Mouse (Mus musculus) layer of hippocampus, adult 18-20 months (tissue): ENCODE data around the gene Epn1. TPM values are rescaled to one million over a fixed set of nuclear protein-coding genes. Genes with fewer than 3 reads are reported as not detected.

Experiments
- DNase-seq, 2 experiments: peaks; one replicate each; pipeline ENCODE4 v3.0.0; 2022; ENCODE audit warnings: low spot score in 2 of 2
- microRNA-seq, 2 experiments: library from miRNA; unstranded; fragments of <30 nt; microRNA quantifications; one replicate each; pipeline ENCODE4 v1.2.0; 2021
- total RNA-seq, 2 experiments: library from RNA; stranded (reverse); gene quantifications; 2 replicates each; pipeline ENCODE4 v1.2.3; 2021

Epn1 gene
- total RNA-seq, 2 experiments from 2014 or later = 558 to 565 TPM

- peak; percentile 45 to 76 for DNase-seq
Measured at GRCm38 (mm10) chr7:5091008-5091728, 11.1 kb downstream of the Epn1 start.

DNA sequence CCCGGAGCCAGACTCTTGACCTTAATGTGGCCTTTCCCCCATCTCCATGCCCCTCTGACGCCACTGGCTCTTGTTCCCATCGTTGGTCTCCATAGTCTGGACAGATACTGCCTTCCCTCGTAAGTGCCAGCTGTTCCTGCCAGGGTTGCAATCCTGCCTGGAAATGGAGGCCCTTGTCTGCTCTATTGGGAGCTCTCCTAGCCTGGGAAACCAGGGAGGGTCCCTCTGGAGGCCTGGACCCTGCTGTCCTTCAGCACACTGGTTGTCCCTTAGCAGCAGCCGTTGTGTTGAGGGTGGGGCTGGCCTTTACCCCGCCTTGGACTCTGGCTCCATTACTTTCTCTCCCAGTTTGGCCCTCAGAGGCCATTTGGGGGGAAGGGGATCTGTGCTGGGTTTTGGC, 12.3 kb downstream of the Epn1 start:
- DNase-seq = no peak

DNA sequence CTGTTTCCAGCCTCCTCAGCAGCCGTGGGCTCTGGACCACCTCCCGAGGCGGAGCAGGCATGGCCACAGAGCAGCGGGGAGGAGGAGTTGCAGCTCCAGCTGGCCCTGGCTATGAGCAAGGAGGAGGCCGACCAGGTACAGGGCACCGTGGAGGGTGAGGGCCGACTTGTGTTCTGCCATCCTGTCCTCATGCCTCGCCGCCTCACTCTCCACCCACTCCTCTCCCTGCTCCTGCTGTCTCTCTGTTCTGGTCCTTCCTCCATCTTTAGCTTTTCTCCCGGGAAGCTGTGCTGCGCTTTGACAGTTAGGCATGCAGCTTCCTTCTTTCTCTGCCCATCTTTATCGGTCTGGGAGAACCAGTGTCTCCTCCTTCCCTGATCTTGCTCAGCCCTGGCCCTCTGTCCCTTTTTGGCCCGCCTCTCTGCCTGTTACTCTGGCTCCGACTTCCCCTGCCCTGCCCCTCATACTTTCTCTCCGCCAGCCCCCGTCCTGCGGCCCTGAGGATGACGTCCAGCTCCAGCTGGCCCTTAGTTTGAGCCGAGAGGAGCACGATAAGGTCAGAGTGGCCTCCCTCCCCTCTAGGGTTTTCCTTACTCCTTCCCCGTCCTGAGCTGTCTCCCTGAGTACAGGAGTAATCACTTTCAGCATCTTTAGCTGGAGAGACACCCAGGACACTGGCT, 12.9 kb downstream of the Epn1 start:
- DNase-seq = peak in 1 of 2 experiments; percentile 60

DNA sequence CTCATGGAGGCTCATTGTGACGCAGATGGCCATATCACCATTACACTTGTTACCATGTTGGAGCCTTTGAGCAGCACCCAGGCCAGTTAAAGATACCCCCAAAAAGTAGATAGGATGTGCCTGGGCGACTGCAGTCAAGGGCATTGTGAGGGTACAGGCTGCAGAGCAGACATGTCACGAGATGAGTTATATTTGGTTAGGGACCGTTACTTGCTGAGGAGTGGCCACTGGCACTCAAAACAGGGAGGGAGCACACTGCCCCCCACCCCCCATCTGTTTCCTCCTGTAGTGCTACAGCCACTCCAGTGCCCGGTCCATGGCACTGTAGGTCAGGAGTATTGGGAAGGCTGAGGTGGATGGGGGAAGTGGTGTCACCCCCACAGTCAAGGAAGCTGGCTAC, 18.7 kb downstream of the Epn1 start:
- no peak for DNase-seq

DNA sequence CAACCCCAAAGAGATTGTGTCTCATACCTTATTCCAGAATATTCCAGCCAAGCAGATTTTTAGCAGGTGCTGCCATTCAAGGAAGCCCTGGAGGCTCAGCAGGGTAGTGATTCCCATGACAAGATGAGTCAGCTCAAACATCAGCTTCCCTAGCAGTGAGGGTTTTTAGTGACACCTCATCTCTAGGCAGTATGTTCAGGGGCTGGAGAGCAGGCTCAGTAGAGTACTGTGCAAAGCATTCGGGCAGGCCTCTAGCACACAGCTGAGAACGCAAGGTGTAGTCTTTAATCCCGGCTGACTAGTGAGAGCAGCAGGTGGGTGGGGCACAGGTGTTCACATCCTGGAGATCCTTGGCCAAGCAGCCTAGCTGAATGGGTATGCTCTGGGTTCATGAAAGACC, 19.8 kb downstream of the Epn1 start:
- no peak for DNase-seq

DNA sequence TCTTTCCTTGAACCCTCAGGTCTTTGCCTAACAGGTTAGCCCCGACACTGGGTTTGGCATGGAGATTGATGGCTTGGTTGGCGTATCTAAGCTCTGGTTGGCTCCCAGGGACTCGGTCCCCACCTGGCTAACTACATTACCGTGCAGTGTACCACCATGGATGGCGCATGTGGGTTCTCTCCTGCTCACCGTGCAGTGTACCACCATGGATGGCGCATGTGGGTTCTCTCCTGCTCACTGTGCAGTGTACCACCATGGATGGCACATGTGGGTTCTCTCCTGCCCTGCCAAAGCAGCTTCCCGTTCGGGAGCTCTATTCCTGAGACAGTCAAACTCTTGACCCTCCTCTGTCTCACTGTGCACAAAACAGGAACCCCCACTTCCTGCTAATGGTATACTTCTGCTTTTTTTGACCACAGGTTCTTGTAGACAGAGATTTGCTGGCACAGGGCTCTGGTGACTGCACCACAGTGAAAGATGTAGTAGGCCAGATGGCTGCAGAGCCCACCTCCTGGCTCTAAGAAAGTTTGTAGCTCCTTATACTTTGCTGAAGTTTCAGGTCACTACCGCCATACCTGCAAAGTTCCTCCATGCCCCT, 21.1 kb downstream of the Epn1 start:
- no peak for DNase-seq

DNA sequence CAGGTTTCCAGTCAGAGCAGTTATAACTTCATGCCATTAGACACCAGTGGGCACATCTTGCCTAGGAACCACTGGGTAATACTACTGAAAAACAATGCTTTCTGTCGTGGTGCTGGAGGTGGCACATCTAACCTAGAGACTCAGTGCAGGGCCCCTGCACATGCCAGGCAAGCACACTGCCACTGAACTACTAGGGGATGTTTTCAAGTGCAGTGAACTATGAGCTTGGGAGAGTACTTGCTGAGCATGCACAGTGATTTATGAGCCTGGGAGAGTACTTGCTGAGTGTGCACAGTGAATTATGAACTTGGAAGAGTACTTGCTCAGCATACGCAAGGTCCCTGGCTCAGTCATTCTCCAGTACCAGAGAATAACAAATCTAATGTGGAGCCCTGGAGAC, 22.5 kb downstream of the Epn1 start:
- DNase-seq = no peak

GRCm38 (mm10) chr7:5108272-5108671, 28.2 kb downstream of the Epn1 start:
- no peak for DNase-seq

DNA sequence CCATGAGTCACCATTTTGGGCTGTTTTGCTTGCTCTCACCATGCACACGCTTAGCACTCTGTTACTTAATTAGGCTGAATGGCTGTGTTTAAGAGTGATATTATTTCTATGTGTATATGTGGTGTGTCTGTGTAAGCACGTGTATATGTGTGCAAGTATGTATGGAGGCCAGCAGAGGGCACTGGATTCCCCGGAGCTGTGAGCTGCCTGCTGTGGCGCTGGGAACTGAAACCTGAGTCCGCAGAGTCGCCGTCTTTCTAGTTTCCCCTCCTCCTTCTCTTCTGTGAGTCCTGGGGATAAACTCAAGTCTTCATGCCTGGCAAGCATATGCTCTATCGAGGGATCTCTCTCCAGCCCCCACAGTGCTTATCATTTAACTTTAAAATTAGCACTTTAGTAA, 29.3 kb downstream of the Epn1 start:
- DNase-seq = no peak

- no peak for DNase-seq
Measured at GRCm38 (mm10) chr7:5112701-5113100, 32.7 kb downstream of the Epn1 start.

DNA sequence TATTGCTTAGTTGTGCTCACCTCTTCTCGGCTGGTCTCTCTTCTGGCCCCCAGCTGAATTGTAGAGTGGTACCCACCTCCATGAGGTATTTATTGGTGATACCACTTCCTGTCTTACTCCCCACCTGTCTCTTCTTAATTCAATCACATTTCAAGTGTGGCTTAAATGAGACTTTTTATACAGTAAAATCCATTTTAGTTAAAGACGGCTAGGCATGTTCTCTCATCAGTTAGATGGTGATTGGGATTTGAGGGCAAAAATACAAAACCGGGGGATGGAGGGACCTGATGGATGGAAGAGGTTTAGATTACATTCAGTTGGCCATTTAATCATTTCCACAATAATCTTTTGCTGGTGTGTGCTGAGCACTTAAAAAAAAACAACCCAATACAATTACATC, 36.8 kb downstream of the Epn1 start, which contains the start of gene Rfpl4:
Gene Rfpl4 (minus strand): TSS at position 101 of the 400 bp plus-strand sequence.
- no peak for DNase-seq

GRCm38 (mm10) chr7:5125078-5125477, 45.0 kb downstream of the Epn1 start:
- DNase-seq = no peak

GRCm38 (mm10) chr7:5125549-5126406, 45.7 kb downstream of the Epn1 start, which contains the start of gene Rasl2-9:
Rasl2-9 (minus strand) TSS chr7:5125950.
- DNase-seq = peak; percentile 70 to 82

Small RNAs within 50 kb of the gene (microRNA-seq; reads per million reads assigned to microRNA genes)
- gene Gm26217 = 0 reads per million in 2 experiments

Other genes with a start within 250 kb of the Epn1 start
- gene Shisa7, start 235.5 kb upstream of the Epn1 start, total RNA-seq = 100 to 1,000 TPM; 150 to 162 TPM
- 1 to 10 TPM; 4.4 to 6.3 TPM for gene Isoc2b, start 210.0 kb upstream of the Epn1 start, total RNA-seq
- 10 to 100 TPM; 14.9 to 15.9 TPM for gene Isoc2a, start 203.1 kb upstream of the Epn1 start, total RNA-seq
- gene Gm36210, start 173.7 kb upstream of the Epn1 start, total RNA-seq = under 1 TPM in 1 of 2 experiments, not detected in 1; 0.25 TPM
- gene Zfp628, start 165.0 kb upstream of the Epn1 start, total RNA-seq = 10 to 100 TPM; 13.9 to 15.1 TPM
- 100 to 1,000 TPM; 114 to 119 TPM for gene Nat14, start 158.2 kb upstream of the Epn1 start, total RNA-seq
- gene Ssc5d, start 154.4 kb upstream of the Epn1 start, total RNA-seq = 1 to 10 TPM; 1.8 to 2.6 TPM
- gene Sbk2, start 115.8 kb upstream of the Epn1 start, total RNA-seq = under 1 TPM; 0.17 to 0.38 TPM
- 1 to 10 TPM in 1 of 2 experiments, under 1 TPM in 1; 0.62 to 1.0 TPM for gene Sbk3, start 109.1 kb upstream of the Epn1 start, total RNA-seq
- 10 to 100 TPM; 27.2 to 34.9 TPM for gene Zfp579, start 84.1 kb upstream of the Epn1 start, total RNA-seq
- gene Zfp524, start 65.8 kb upstream of the Epn1 start, total RNA-seq = 1 to 10 TPM; 8.4 TPM
- gene Fiz1, start 65.5 kb upstream of the Epn1 start, total RNA-seq = 10 to 100 TPM; 20.8 to 24.5 TPM
- gene Gm44973, start 64.7 kb upstream of the Epn1 start, total RNA-seq = not detected
- 10 to 100 TPM; 35.9 TPM for gene Zfp865, start 59.9 kb upstream of the Epn1 start, total RNA-seq
- gene Ccdc106, start 59.7 kb upstream of the Epn1 start, total RNA-seq = 10 to 100 TPM; 60.6 to 68.5 TPM
- under 1 TPM in 1 of 2 experiments, not detected in 1; 0.45 TPM for gene 4632433K11Rik, start 46.1 kb upstream of the Epn1 start, total RNA-seq
- gene Zfp784, start 41.8 kb upstream of the Epn1 start, total RNA-seq = 1 to 10 TPM; 4.3 to 5.1 TPM
- gene Zfp580, start 28.7 kb upstream of the Epn1 start, total RNA-seq = 10 to 100 TPM; 28.7 to 31.7 TPM
- gene U2af2, start 18.1 kb upstream of the Epn1 start, total RNA-seq = 100 to 1,000 TPM; 181 TPM
- not detected for gene Rfpl4, start 36.7 kb downstream of the Epn1 start, total RNA-seq
- gene Rasl2-9, start 45.7 kb downstream of the Epn1 start, total RNA-seq = not detected
- gene Vmn1r55, start 69.4 kb downstream of the Epn1 start, total RNA-seq = not detected
- not detected for gene Vmn1r56, start 116.5 kb downstream of the Epn1 start, total RNA-seq
- gene Vmn1r57, start 138.3 kb downstream of the Epn1 start, total RNA-seq = not detected